In the genomic region with DNA sequence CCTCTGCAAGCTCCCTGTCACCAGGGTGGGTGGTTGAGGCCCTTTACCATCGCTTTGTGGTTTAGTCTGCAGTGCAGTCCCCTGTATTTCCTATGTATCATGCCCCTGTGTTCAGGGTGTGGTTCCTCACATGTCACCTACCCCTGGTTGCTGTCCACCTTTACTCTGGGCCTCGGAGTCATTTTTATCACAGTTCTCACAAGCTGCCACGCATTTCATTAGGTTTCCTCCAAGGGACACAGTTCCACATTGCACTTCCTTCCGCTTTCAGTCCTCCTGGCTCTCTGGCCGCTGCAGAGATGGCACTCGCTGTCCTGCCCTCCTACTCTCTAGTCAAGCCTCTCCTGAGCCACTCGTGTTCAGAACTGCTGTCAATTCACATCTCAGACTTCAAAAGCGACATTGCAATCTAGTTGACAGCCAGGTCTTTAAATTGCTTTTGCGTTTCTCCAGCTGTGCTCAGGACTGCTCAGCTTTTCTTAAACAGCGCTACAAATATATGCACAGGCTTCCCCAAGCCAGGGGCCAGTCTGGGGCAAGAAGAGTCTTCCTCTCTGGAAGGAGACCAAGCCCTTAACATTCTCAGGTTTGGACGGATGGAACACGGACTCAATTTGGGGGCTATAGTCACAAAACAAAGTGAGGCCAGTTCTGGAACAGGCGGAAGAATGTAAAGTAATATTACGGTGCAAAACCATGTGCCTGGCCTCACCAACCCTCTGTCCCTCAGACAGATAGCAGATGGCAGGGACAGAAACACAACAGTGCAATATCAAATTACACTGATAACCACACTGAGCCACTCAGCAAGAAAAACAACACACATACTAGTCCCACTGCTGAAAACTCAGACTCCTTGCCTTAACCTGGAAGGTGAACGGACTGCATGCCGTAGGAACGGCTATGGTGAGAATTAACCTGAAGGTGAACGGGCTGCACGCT, we compare ENCODE assay signal across 25 mouse cellular contexts. TPM values are rescaled to one million over a fixed set of nuclear protein-coding genes. Genes with fewer than 3 reads are reported as not detected.
A peak's percentile ranks its signal among the peaks of the same experiment; 100 is the strongest.
DNase-seq lines count a peak whose midpoint lies in the region; ATAC-seq and TF ChIP-seq lines count a peak whose summit lies in the region.
"Had no signal": no experiment of that assay in that cellular context is flagged by ENCODE, and none has a peak within 500 bp of the region (broad histone marks: within the 10 kb centered on the region; RNA-seq: fewer than 3 reads in every experiment).

No protein-coding gene starts in this region.

- H3K4me3 ChIP-seq in heart, adult 2 months, result peak overlapping the region; percentile 28; the same call in 1 of the 2 replicates
- no peak overlapping the region for H3K4me3 ChIP-seq in liver, embryonic 11.5 days (ENCODE audit: low read depth, low read length)
- H3K4me3 ChIP-seq in liver, embryonic 12.5 days, result no peak overlapping the region
- no peak overlapping the region for H3K4me3 ChIP-seq in heart, postnatal 0 days (ENCODE audit: low read depth, low read length)
- H3K4me3 ChIP-seq: gastrocnemius, adult 2 months; liver, embryonic 13.5 days; lung, embryonic 15.5 days; megakaryocyte, embryonic 14.5 days; midbrain, embryonic 15.5 days had no signal

- H3K79me2 ChIP-seq in heart, adult 2 months (replicated peaks; ENCODE audit: control insufficient read depth, insufficient read depth, low read length), result no peaks in the 10 kb centered on the region

- H3K9ac ChIP-seq in heart, adult 2 months (ENCODE audit: low read depth, low read length), result peak overlapping the region; percentile 69
- peak overlapping the region; percentile 15; the same call in 1 of the 2 replicates for H3K9ac ChIP-seq in liver, embryonic 11.5 days (ENCODE audit: low read depth, low read length)
- H3K9ac ChIP-seq in liver, embryonic 12.5 days, result no peak overlapping the region
- H3K9ac ChIP-seq in heart, postnatal 0 days (replicated peaks; ENCODE audit: low read depth, low read length), result no peak overlapping the region; the same call in 1 of the 2 replicates
- H3K9ac ChIP-seq: forebrain, postnatal 0 days; liver, embryonic 13.5 days; lung, embryonic 15.5 days; midbrain, embryonic 15.5 days had no signal

- 0 out of 2 replicates have a peak, but pooled peaks cover 1% of the 10 kb centered on the region for H3K4me1 ChIP-seq in heart, adult 2 months (ENCODE audit: control insufficient read depth, insufficient read depth, low read length)
- H3K4me1 ChIP-seq in liver, embryonic 11.5 days (replicated peaks; ENCODE audit: control insufficient read depth, insufficient read depth, low read length), result no peaks in the 10 kb centered on the region; the same call in 1 of the 2 replicates
- no peaks in the 10 kb centered on the region for H3K4me1 ChIP-seq in liver, embryonic 12.5 days
- peaks cover 9% of the 10 kb centered on the region; the same call in 1 of the 2 replicates for H3K4me1 ChIP-seq in heart, postnatal 0 days (ENCODE audit: control insufficient read depth, insufficient read depth)
- H3K4me1 ChIP-seq: liver, embryonic 13.5 days; lung, embryonic 15.5 days; midbrain, embryonic 15.5 days had no signal

- intact Hi-C loops in heart, adult 2 months (cut with DNase I), result no loop called here
- intact Hi-C loops in heart, postnatal 14 days (cut with DNase I), result no loop called here

- ATAC-seq in liver, embryonic 11.5 days (replicated peaks; ENCODE audit: low FRiP score), result no peak
- no peak for ATAC-seq in liver, embryonic 12.5 days
- ATAC-seq in heart, postnatal 0 days (ENCODE audit: insufficient read depth, low read depth), result peak; percentile 74
- ATAC-seq: activated CD4-positive, CD25-positive, alpha-beta regulatory T cell, adult 4 months; forebrain, postnatal 0 days; hindbrain, postnatal 0 days; midbrain, embryonic 15.5 days; Patski had no signal

- 0 out of 2 replicates have a peak, but pooled peaks have one; percentile 29 for TF ChIP-seq POLR2A in heart, adult 2 months (IDR thresholded peaks at IDR 0.05; ENCODE audit: insufficient read depth, low read depth, low read length)

- H3K27me3 ChIP-seq in heart, adult 2 months (ENCODE audit: control insufficient read depth, insufficient read depth, low read length), result no peaks in the 10 kb centered on the region
- no peaks in the 10 kb centered on the region for H3K27me3 ChIP-seq in liver, embryonic 11.5 days (replicated peaks; ENCODE audit: control insufficient read depth, insufficient read depth, low read length)
- H3K27me3 ChIP-seq in liver, embryonic 12.5 days (replicated peaks), result no peaks in the 10 kb centered on the region
- no peaks in the 10 kb centered on the region for H3K27me3 ChIP-seq in heart, postnatal 0 days (ENCODE audit: control insufficient read depth, insufficient read depth, low read length)
- no peaks in the 10 kb centered on the region for H3K27me3 ChIP-seq in splenic B cell, adult 2 months (ENCODE audit: control insufficient read depth, insufficient read depth, low read length, poor library complexity, severe bottlenecking)
- H3K27me3 ChIP-seq: liver, embryonic 13.5 days; lung, embryonic 15.5 days; megakaryocyte, embryonic 14.5 days; midbrain, embryonic 15.5 days; Patski had no signal

- 59% methylated on average over 19 of the region's 19 CpGs for WGBS in heart, adult 2 months
- WGBS in liver, embryonic 11.5 days, result 77% methylated on average over 19 of the region's 19 CpGs
- 69% methylated on average over 19 of the region's 19 CpGs for WGBS in liver, embryonic 12.5 days (ENCODE audit: insufficient replicate concordance)
- 44% methylated on average over 19 of the region's 19 CpGs for WGBS in heart, postnatal 0 days

- no peak overlapping the region for H3K4me2 ChIP-seq in liver, embryonic 11.5 days
- no peak overlapping the region for H3K4me2 ChIP-seq in liver, embryonic 12.5 days
- H3K4me2 ChIP-seq in heart, postnatal 0 days (ENCODE audit: low read depth, low read length), result no peak overlapping the region
- H3K4me2 ChIP-seq: liver, embryonic 13.5 days; lung, embryonic 15.5 days; midbrain, embryonic 15.5 days had no signal

- peak overlapping the region; percentile 60 for H3K27ac ChIP-seq in heart, adult 2 months
- peak overlapping the region; percentile 11; the same call in 1 of the 2 replicates for H3K27ac ChIP-seq in liver, embryonic 11.5 days (ENCODE audit: low read depth, low read length)
- no peak overlapping the region for H3K27ac ChIP-seq in liver, embryonic 12.5 days
- H3K27ac ChIP-seq in heart, postnatal 0 days (ENCODE audit: low read depth), result peak overlapping the region; percentile 6; the same call in 1 of the 2 replicates
- H3K27ac ChIP-seq: gastrocnemius, adult 2 months; hindbrain, postnatal 0 days; liver, embryonic 13.5 days; lung, embryonic 15.5 days; midbrain, embryonic 15.5 days had no signal

- peak; percentile 61; the same call in 1 of the 2 replicates for TF ChIP-seq EP300 in heart, adult 2 months (IDR thresholded peaks at IDR 0.05; ENCODE audit: insufficient read depth, low read depth, low read length)
- TF ChIP-seq EP300 in heart, postnatal 0 days (IDR thresholded peaks at IDR 0.05; ENCODE audit: low read depth), result no peak

- peak in 1 of 2 experiments; percentile 34 for DNase-seq in heart, adult 2 months
- no peak for DNase-seq in heart, postnatal 14 days
- DNase-seq in liver, embryonic 11.5 days (ENCODE audit: low spot score), result no peak
- DNase-seq in heart, postnatal 0 days (ENCODE audit: low spot score), result no peak
- peak; percentile 58 for DNase-seq in splenic B cell, adult 2 months (ENCODE audit: low read depth, low spot score)
- no peak for DNase-seq in left cerebral cortex, adult 9 months (ENCODE audit: low spot score in 2 of 2)
- DNase-seq in lung, postnatal 10 days, result no peak
- DNase-seq: adrenal gland, postnatal 25 days; cerebellum, adult 9-11 months; forebrain, postnatal 0 days; gastrocnemius, adult 2 months; kidney, adult 2 months; kidney, postnatal 36 days; layer of hippocampus, postnatal 36 days; left cerebral cortex, postnatal 4 days; liver, embryonic 13.5 days; thymus, postnatal 4 days had no signal

- no peaks in the 10 kb centered on the region for H3K9me3 ChIP-seq in liver, embryonic 11.5 days (ENCODE audit: control insufficient read depth, low read length)
- no peaks in the 10 kb centered on the region for H3K9me3 ChIP-seq in liver, embryonic 12.5 days (replicated peaks)
- H3K9me3 ChIP-seq in heart, postnatal 0 days (replicated peaks; ENCODE audit: control insufficient read depth, low read length), result no peaks in the 10 kb centered on the region
- H3K9me3 ChIP-seq: liver, embryonic 13.5 days; lung, embryonic 15.5 days; megakaryocyte, embryonic 14.5 days; midbrain, embryonic 15.5 days had no signal

- H3K36me3 ChIP-seq in heart, adult 2 months (ENCODE audit: control insufficient read depth, insufficient read depth, low read length), result peaks cover 1% of the 10 kb centered on the region
- H3K36me3 ChIP-seq in liver, embryonic 11.5 days (ENCODE audit: control insufficient read depth, insufficient read depth, low read length), result peaks cover 55% of the 10 kb centered on the region
- peaks cover 100% of the 10 kb centered on the region for H3K36me3 ChIP-seq in liver, embryonic 12.5 days
- H3K36me3 ChIP-seq in heart, postnatal 0 days (replicated peaks; ENCODE audit: control insufficient read depth, insufficient read depth, low read length), result peaks cover 75% of the 10 kb centered on the region
- H3K36me3 ChIP-seq in splenic B cell, adult 2 months (ENCODE audit: control insufficient read depth, insufficient read depth, low read length, poor library complexity, severe bottlenecking), result peaks cover 3% of the 10 kb centered on the region; the same call in 1 of the 2 replicates

- TF ChIP-seq CTCF in heart, adult 2 months (IDR thresholded peaks at IDR 0.05), result no peak
- no peak for TF ChIP-seq CTCF in heart, postnatal 0 days (IDR thresholded peaks at IDR 0.05; ENCODE audit: low read depth)

RNA-seq across cellular contexts. Expression of gene Clec2l, which starts 51.4 kb away (rescaled TPM):
- total RNA-seq in heart, adult 2 months (2021), result under 1 TPM; 0.52 to 0.84 TPM
- polyA plus RNA-seq in heart, adult 2 months (2012; rRNA removed), result 5.9 and 6.7 TPM in 2 replicates
- total RNA-seq in heart, postnatal 14 days (2021), result 1 to 10 TPM; 1.9 to 2.4 TPM
- 0.29 and 0.43 TPM in 2 replicates for polyA plus RNA-seq in liver, embryonic 11.5 days (2014; fragmentation: Nextera tagmentation; extraction: Ambion mirVana)
- 0.11 and 0.12 TPM in 2 replicates for polyA plus RNA-seq in liver, embryonic 12.5 days (2016; fragmentation: Nextera tagmentation; extraction: Ambion mirVana)
- total RNA-seq in heart, postnatal 0 days (2014; rRNA removed; ENCODE audit: low replicate concordance), result 3.4 and 3.9 TPM in 2 replicates
- 1.0 and 1.2 TPM in 2 replicates for polyA plus RNA-seq in heart, postnatal 0 days (2015; fragmentation: Nextera tagmentation; extraction: Ambion mirVana)
- total RNA-seq: hematopoietic stem cell, adult 5-6 weeks had no signal
- polyA plus RNA-seq: activated CD4-positive, CD25-positive, alpha-beta regulatory T cell, adult 4 months had no signal

Comparison
In these comparisons a context has a peak if more than half of its experiments do, and no peak if none do; other contexts are left out.
1. H3K9ac ChIP-seq: peak in heart, adult 2 months (single experiment) and liver, embryonic 11.5 days (single experiment); none in liver, embryonic 12.5 days (single experiment) and heart, postnatal 0 days (single experiment).